Mouse (Mus musculus) naive thymus-derived CD4-positive, alpha-beta T cell, adult 5 months (primary cell): ENCODE measurements around the gene E2f6. TPM values are rescaled to one million over a fixed set of nuclear protein-coding genes. Genes with fewer than 3 reads are reported as not detected.

ENCODE experiments used
- polyA plus RNA-seq: library from polyadenylated mRNA; unstranded; fragments of 100-300 nt; shearing (Covaris generic); gene quantifications from one replicate; pipeline ENCODE4 v1.2.1, GENCODE M21; 2017

E2f6 gene
- polyA plus RNA-seq, result 13.3 TPM

DNA sequence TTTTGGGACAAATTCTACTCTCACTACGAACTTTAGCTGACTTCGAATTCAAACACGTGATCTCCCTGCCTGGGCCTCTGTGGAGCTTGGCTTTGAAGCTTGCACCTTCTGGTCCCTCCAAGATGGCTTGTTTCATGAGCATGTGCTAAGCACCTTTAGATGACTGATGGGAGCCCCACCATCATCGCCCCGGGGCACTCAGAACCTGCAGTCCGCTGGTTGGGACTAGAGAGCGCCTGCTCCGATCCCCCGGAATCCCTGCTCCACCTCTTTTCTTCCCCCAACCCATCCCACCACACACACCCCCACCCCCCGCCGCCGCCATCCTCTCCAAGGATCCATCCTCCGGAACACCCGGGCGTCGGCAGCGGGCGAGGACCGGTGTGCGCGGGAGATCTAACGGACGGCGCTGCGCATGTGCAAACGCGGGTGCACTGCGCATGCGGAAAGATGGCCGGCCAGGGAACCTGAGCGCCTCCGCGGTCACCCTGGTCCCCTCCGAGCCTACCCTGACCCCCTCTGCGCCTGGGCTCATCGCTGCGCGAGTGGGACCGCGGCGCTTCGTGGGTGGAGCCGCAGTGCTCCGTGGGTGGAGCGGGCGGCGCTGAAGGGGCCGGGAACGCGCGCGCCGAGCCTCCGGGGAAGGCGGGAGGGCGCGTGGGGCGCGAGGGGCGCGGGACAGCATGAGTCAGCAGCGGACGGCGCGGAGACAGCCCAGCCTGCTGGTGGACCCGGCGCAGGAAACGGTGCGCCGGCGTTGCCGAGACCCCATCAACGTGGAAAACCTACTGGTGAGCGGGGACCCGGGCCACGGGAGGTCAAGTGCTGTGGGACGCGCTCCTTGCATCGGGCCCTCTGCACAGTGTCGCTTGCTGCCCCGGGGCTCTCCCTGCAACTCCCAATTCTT, at the start of gene E2f6:
Gene E2f6, plus strand, starts transcription at position 439 of the 907 bp plus-strand sequence.

DNA sequence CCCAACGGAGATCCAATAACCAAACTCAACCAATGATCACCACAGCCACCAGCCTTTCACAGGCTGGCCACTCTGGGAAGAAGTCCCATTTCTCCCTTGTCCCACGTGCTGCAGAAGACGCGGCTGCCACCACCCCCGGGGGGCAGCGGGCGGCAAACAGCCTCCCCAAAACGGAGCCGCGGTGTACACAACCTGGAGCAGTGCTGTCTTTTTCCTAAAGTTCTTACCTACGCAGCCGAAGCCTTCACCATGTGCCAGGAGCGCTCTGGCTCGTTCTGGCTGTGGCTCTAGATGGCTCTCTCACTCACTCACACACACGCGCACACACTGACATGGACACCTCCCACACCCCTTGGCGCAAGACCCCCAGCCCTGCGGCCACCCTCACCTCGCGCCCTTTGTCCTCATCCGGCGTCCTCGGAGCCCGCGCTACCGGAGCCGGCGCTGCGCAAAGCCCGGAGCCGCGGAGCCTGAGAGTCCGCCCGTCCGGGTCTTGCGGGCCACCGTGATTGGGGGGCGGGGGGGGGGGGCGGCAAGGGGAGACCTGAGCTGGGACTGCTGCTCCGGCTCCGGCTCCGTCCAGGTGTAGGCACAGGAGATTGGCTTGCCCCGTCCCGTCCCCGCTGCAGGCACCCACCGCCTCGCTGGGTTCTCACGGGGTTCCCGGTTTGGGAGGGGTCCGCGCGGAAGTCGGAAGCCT, 10.4 kb upstream of the E2f6 start, which contains the start of gene Greb1:
Gene Greb1, minus strand, starts transcription at position 628 of the 700 bp plus-strand sequence.

Other genes starting within 250 kb of the E2f6 start
- 42.2 TPM for gene Lpin1, start 200.0 kb upstream of the E2f6 start, polyA plus RNA-seq
- gene Ntsr2, start 157.6 kb upstream of the E2f6 start, polyA plus RNA-seq, result not detected
- gene Greb1, start 10.1 kb upstream of the E2f6 start, polyA plus RNA-seq, result 0.06 TPM
- gene Rock2, start 83.9 kb downstream of the E2f6 start, polyA plus RNA-seq, result 46.7 TPM
- gene Pqlc3, start 189.4 kb downstream of the E2f6 start, polyA plus RNA-seq, result 11.8 TPM
- gene 2410004P03Rik, start 200.8 kb downstream of the E2f6 start, polyA plus RNA-seq, result 0.47 TPM